ENCODE assay signal across 29 mouse cellular contexts in the genomic region with DNA sequence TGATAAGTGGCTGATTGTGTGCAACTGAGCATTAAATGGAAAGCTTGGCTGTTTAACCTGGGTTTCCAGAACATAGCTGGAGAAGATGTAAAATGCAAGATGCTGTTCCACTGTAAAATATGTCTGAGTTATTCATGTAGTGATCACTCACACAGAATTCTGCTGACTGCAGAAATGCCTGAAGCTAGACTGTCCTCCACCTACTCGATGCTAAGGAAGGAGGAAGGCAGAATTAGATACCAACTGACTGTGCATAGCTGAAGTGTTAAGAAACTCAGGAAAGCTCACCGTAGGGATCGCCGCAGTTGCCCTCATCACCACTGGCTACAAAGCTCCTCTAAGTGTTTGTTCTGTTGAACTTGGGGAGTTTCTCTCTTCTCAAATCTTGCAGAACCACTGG. TPM values are rescaled to one million over a fixed set of nuclear protein-coding genes. Genes with fewer than 3 reads are reported as not detected.
DNase-seq lines count a peak whose midpoint lies in the region; ATAC-seq lines count a peak whose summit lies in the region.
"Had no signal": no experiment of that assay in that cellular context is flagged by ENCODE, and none has a peak within 500 bp of the region (broad histone marks: within the 10 kb centered on the region; RNA-seq: fewer than 3 reads in every experiment).

No protein-coding gene starts in this region.

- no peak overlapping the region for H3K4me3 ChIP-seq in forebrain, embryonic 14.5 days (ENCODE audit: low read depth, low read length)

- H3K9me3 ChIP-seq in forebrain, embryonic 14.5 days (replicated peaks; ENCODE audit: control insufficient read depth, low read length): no peaks in the 10 kb centered on the region
- H3K9me3 ChIP-seq: G1E had no signal

- no peak overlapping the region for H3K27ac ChIP-seq in forebrain, embryonic 14.5 days (ENCODE audit: low read depth, low read length)

- no peaks in the 10 kb centered on the region for H3K4me1 ChIP-seq in forebrain, embryonic 14.5 days (ENCODE audit: control insufficient read depth, insufficient read depth, low read length)

- peak; percentile 98 for ATAC-seq in frontal cortex, adult (ENCODE audit: low TSS enrichment)
- no peak for ATAC-seq in forebrain, embryonic 14.5 days
- ATAC-seq: activated CD4-positive, CD25-positive, alpha-beta regulatory T cell, adult 4 months; CD4-positive, CD25-positive, alpha-beta regulatory T cell, adult 4 months; Patski had no signal

- no peak overlapping the region for H3K9ac ChIP-seq in forebrain, embryonic 14.5 days (ENCODE audit: low read length)

- no peaks in the 10 kb centered on the region for H3K27me3 ChIP-seq in forebrain, embryonic 14.5 days (replicated peaks; ENCODE audit: control insufficient read depth, insufficient read depth, low read length)
- H3K27me3 ChIP-seq: Patski had no signal

- H3K4me2 ChIP-seq in forebrain, embryonic 14.5 days (ENCODE audit: low read length): no peak overlapping the region

- H3K36me3 ChIP-seq in forebrain, embryonic 14.5 days (ENCODE audit: control insufficient read depth, insufficient read depth, low read length): no peaks in the 10 kb centered on the region
- H3K36me3 ChIP-seq: G1E had no signal

- 92% methylated on average over 4 of the region's 4 CpGs for WGBS in forebrain, embryonic 14.5 days

- DNase-seq in frontal cortex, postnatal 14 days (ENCODE audit: low spot score in 2 of 2): no peak
- DNase-seq in heart, adult 11 months: peak; percentile 68
- no peak for DNase-seq in heart, postnatal 4 days
- DNase-seq in right cerebral cortex, adult 18-20 months: peak; percentile 4
- no peak for DNase-seq in right cerebral cortex, postnatal 10 days (ENCODE audit: low spot score in 2 of 2)
- DNase-seq in brain, adult 2 months (ENCODE audit: low read depth, low spot score): peak; percentile 31
- DNase-seq in forebrain, embryonic 14.5 days (ENCODE audit: low spot score): no peak
- DNase-seq: adrenal gland, adult 2 months; adrenal gland, adult 8-10 months; adrenal gland, postnatal 10 days; adrenal gland, postnatal 14 days; adrenal gland, postnatal 25 days; adrenal gland, postnatal 36 days; B cell, adult 2 months; cerebellum, adult 11 months; cerebellum, adult 11-12 months; cerebellum, adult 18-20 months had no signal

RNA-seq across cellular contexts. Expression of a gene that starts 8.9 kb away (rescaled TPM):
- 1 to 10 TPM; 6.9 to 8.7 TPM for total RNA-seq in heart, postnatal 4 days (2021)
- polyA plus RNA-seq in forebrain, embryonic 14.5 days (2014; fragmentation: Nextera tagmentation; extraction: Ambion mirVana): 0.19 TPM in 2 replicates
- total RNA-seq: adrenal gland, adult 18-20 months; adrenal gland, adult 2 months; adrenal gland, adult 8-10 months; adrenal gland, postnatal 10 days; adrenal gland, postnatal 14 days; adrenal gland, postnatal 25 days; adrenal gland, postnatal 36 days; adrenal gland, postnatal 4 days; CH12.LX; ES-E14; MEL had no signal
- polyA plus RNA-seq: activated CD4-positive, CD25-positive, alpha-beta regulatory T cell, adult 4 months; adrenal gland, adult 2 months; brain, embryonic 14.5 days; C2C12; CD4-positive, CD25-positive, alpha-beta regulatory T cell, adult 4 months; G1E had no signal

RNA-seq across cellular contexts. Expression of a gene that starts 9.3 kb away (rescaled TPM):
- 1 to 10 TPM; 3.7 to 4.4 TPM for total RNA-seq in heart, postnatal 4 days (2021)
- polyA plus RNA-seq in forebrain, embryonic 14.5 days (2014; fragmentation: Nextera tagmentation; extraction: Ambion mirVana): 1.0 and 1.2 TPM in 2 replicates
- total RNA-seq: adrenal gland, postnatal 14 days; CH12.LX; MEL had no signal
- polyA plus RNA-seq: activated CD4-positive, CD25-positive, alpha-beta regulatory T cell, adult 4 months; C2C12 had no signal

RNA-seq across cellular contexts. Expression of a gene that starts 46.7 kb away (rescaled TPM):
- 10 to 100 TPM; 17.4 to 17.6 TPM for total RNA-seq in heart, postnatal 4 days (2021)
- 9.8 and 11.6 TPM in 2 replicates for polyA plus RNA-seq in forebrain, embryonic 14.5 days (2014; fragmentation: Nextera tagmentation; extraction: Ambion mirVana)

Comparison
In these comparisons a context has a peak if more than half of its experiments do, and no peak if none do; other contexts are left out.
1. DNase-seq: peak in heart, adult 11 months (single experiment), right cerebral cortex, adult 18-20 months (single experiment) and brain, adult 2 months (single experiment); none in frontal cortex, postnatal 14 days (0 of 2), heart, postnatal 4 days (single experiment), right cerebral cortex, postnatal 10 days (0 of 2) and forebrain, embryonic 14.5 days (single experiment).